Mouse (Mus musculus) spleen, adult 2 months (tissue): Measurements from ENCODE around the gene Rfx4.

Source experiments
- CTCF ChIP-seq: fragments of 200-500 bp; IDR thresholded peaks from 2 replicates; pipeline ENCODE4 v1.5.1; 2011; ENCODE audit warnings: mild to moderate bottlenecking, inconsistent platforms; ENCODE audit not compliant: insufficient read depth, insufficient read length, insufficient replicate concordance; ENCODE audit errors: extremely low read depth
- POLR2A ChIP-seq: fragments of 200-500 bp; IDR thresholded peaks from 2 replicates; pipeline ENCODE4 v1.6.1; 2011; ENCODE audit warnings: low read depth, low read length, inconsistent platforms

DNA sequence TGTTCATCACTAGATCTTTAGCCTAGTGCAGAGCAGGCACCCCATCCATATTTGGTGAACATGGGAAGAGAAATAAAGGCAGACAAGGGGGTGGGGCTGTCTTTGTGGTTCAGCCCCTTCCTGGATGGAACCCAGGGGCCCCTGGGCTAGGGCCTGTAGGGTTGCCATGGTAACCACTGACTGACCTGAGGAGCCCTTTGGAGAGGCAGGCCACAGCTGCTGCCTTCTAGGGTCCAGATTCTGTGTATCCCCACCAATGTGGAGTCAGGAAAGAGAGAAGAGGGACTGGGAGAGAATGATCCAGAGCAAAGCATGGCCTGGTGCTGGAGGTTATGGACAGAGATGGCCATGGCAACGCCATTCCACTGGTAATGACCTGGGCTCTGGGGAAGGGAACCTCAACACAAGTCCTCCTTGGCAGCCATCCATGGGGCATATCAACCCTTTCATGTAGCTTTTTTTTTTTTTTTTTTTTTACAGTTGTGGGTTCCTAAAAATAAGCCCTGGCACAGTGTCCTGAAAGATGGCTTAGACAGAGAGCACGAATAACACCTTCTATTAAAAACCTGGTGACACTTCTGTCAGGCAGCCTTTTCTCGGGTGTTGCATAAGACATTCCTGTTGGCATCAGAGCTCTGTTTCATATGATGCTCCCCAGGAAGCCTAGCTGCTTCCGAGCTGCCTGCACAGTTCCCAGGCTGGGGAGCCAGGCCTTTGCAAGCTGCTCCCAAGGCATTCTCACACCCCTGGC lies 16.7 kb downstream of the Rfx4 start:
- no peak for TF ChIP-seq CTCF
- TF ChIP-seq POLR2A = no peak
